Mouse (Mus musculus) cortical plate, adult 2 months (tissue): Measurements from ENCODE around the gene Olfr102. TPM values are rescaled to one million over a fixed set of nuclear protein-coding genes. Genes with fewer than 3 reads are reported as not detected.
A peak's percentile ranks its signal among the peaks of the same experiment; 100 is the strongest.

ENCODE experiments used
- H3K27ac ChIP-seq: fragments of 200-500 bp; 2 replicates; pipeline ENCODE4 v1.5.1; 2012; ENCODE audit warnings: low read length, control low read depth, inconsistent platforms; ENCODE audit not compliant: insufficient read depth
- H3K4me1 ChIP-seq: fragments of 200-500 bp; 2 replicates; pipeline ENCODE4 v1.6.1; 2011; ENCODE audit warnings: low read length; ENCODE audit not compliant: control insufficient read depth, insufficient read depth
- H3K4me3 ChIP-seq: fragments of 200-500 bp; 2 replicates; pipeline ENCODE4 v1.5.1; 2011; ENCODE audit warnings: mild to moderate bottlenecking, low read length, control low read depth; ENCODE audit not compliant: insufficient read depth
- CTCF ChIP-seq: fragments of 200-500 bp; IDR thresholded peaks from 2 replicates; pipeline ENCODE4 v1.5.1; 2011; ENCODE audit warnings: mild to moderate bottlenecking, control low read depth, low read length; ENCODE audit not compliant: insufficient read depth; ENCODE audit errors: extremely low read depth
- POLR2A ChIP-seq: fragments of 200-500 bp; IDR thresholded peaks from 2 replicates; pipeline ENCODE4 v1.6.1; 2011; ENCODE audit warnings: mild to moderate bottlenecking, low read length, control low read depth; ENCODE audit not compliant: insufficient read depth; ENCODE audit errors: extremely low read depth
- polyA plus RNA-seq: library from polyadenylated mRNA; depleted of rRNA; stranded (reverse); fragments of >200 nt; gene quantifications from 2 replicates; pipeline ENCODE4 v1.2.3, GENCODE M21; 2012; rRNA removed

Olfr102 gene
- polyA plus RNA-seq, result not detected in 2 replicates

GRCm38 (mm10) chr17:37316954-37317353 is at the start of gene Olfr102:
Gene Olfr102 (minus strand): TSS chr17:37317054.
- no peaks in the 10 kb centered on the region for H3K4me1 ChIP-seq
- TF ChIP-seq POLR2A (no peak), CTCF (no peak)
- no peak within 1 kb of the TSS for H3K27ac ChIP-seq
- H3K4me3 ChIP-seq, result no peak within 1 kb of the TSS

- no peak for TF ChIP-seq POLR2A
- no peak for TF ChIP-seq CTCF
- no peak within 1 kb of the TSS for H3K27ac ChIP-seq
- no peak within 1 kb of the TSS for H3K4me3 ChIP-seq
- H3K4me1 ChIP-seq, result no peaks in the 10 kb centered on the region
These were observed 42.4 kb upstream of the Olfr102 start, which contains the start of gene Olfr104-ps for GRCm38 (mm10) chr17:37359282-37359681. Gene Olfr104-ps (plus strand): TSS chr17:37359582.

- no peaks in the 10 kb centered on the region for H3K4me1 ChIP-seq
- H3K27ac ChIP-seq, result no peak within 1 kb of the TSS
- H3K4me3 ChIP-seq, result no peak within 1 kb of the TSS
- TF ChIP-seq CTCF (no peak), POLR2A (no peak)
These were observed 22.7 kb upstream of the Olfr102 start, which contains the start of gene Olfr103 for GRCm38 (mm10) chr17:37339598-37339997. Gene Olfr103 (minus strand): TSS chr17:37339698.

GRCm38 (mm10) chr17:37310146-37310699 is 6.6 kb downstream of the Olfr102 start:
- no peak overlapping the region for H3K4me3 ChIP-seq
- TF ChIP-seq CTCF, result no peak
- TF ChIP-seq POLR2A, result no peak
- H3K4me1 ChIP-seq, result no peaks in the 10 kb centered on the region
- H3K27ac ChIP-seq, result no peak overlapping the region

GRCm38 (mm10) chr17:37308483-37308882 is 8.4 kb downstream of the Olfr102 start:
- Histone ChIP-seq H3K4me3 (no peak overlapping the region), H3K4me1 (no peaks in the 10 kb centered on the region), H3K27ac (no peak overlapping the region)
- TF ChIP-seq CTCF (0 out of 2 replicates have a peak, but pooled peaks have one; percentile 17), POLR2A (no peak)

GRCm38 (mm10) chr17:37304213-37304612 is 12.6 kb downstream of the Olfr102 start, which contains the start of gene Olfr101:
Gene Olfr101 (minus strand): TSS chr17:37304313.
- Histone ChIP-seq H3K4me3 (no peak within 1 kb of the TSS), H3K27ac (no peak within 1 kb of the TSS), H3K4me1 (no peaks in the 10 kb centered on the region)
- no peak for TF ChIP-seq POLR2A
- no peak for TF ChIP-seq CTCF

- TF ChIP-seq CTCF, result no peak
- TF ChIP-seq POLR2A, result no peak
These were observed 33.5 kb downstream of the Olfr102 start, which contains the start of gene Olfr99 for GRCm38 (mm10) chr17:37283360-37283759. Gene Olfr99 (minus strand): TSS chr17:37283460.

GRCm38 (mm10) chr17:37280331-37280730 is 36.5 kb downstream of the Olfr102 start:
- H3K4me3 ChIP-seq, result no peak overlapping the region
- no peaks in the 10 kb centered on the region for H3K4me1 ChIP-seq
- no peak for TF ChIP-seq POLR2A
- TF ChIP-seq CTCF, result no peak
- no peak overlapping the region for H3K27ac ChIP-seq

More at GRCm38 (mm10) chr17:37283360-37283759, 33.5 kb downstream of the Olfr102 start, which contains the start of gene Olfr99:
- no peaks in the 10 kb centered on the region for H3K4me1 ChIP-seq
- no peak within 1 kb of the TSS for H3K4me3 ChIP-seq
- no peak within 1 kb of the TSS for H3K27ac ChIP-seq

- TF ChIP-seq POLR2A (no peak), CTCF (no peak)
These were observed 40.3 kb downstream of the Olfr102 start for GRCm38 (mm10) chr17:37276573-37276972.

GRCm38 (mm10) chr17:37275626-37276248 is 41.1 kb downstream of the Olfr102 start:
- Histone ChIP-seq H3K27ac (no peak overlapping the region), H3K4me3 (no peak overlapping the region), H3K4me1 (no peaks in the 10 kb centered on the region)
- TF ChIP-seq POLR2A, result no peak
- no peak for TF ChIP-seq CTCF

More at GRCm38 (mm10) chr17:37276573-37276972, 40.3 kb downstream of the Olfr102 start:
- no peak overlapping the region for H3K4me3 ChIP-seq
- no peaks in the 10 kb centered on the region for H3K4me1 ChIP-seq
- no peak overlapping the region for H3K27ac ChIP-seq
